Mouse (Mus musculus): ENCODE results near the gene Scd4. TPM values are rescaled to one million over a fixed set of nuclear protein-coding genes. Genes with fewer than 3 reads are reported as not detected.
"Not testable (repeated sequence)": the region's sequence is repeated elsewhere in the genome, so short reads cannot be mapped to it uniquely, and the experiment has no call there.

Scd4 gene
- polyA plus RNA-seq, 1 experiment from 2014 or later = 0.08 TPM

- no peak for ATAC-seq (replicated peaks)
- Histone ChIP-seq H3K27me3 (replicated peaks) (no peaks in the 10 kb centered on the region), H3K4me1 (peaks cover 29% of the 10 kb centered on the region), H3K27ac (no peak overlapping the region), H3K4me2 (no peak overlapping the region), H3K9ac (no peak overlapping the region), H3K9me3 (no peaks in the 10 kb centered on the region), H3K36me3 (replicated peaks) (peaks cover 9% of the 10 kb centered on the region; the same call in 1 of the 2 replicates), H3K4me3 (no peak overlapping the region)
- WGBS = 58% methylated on average over 8 of the region's 8 CpGs
These were observed 21.4 kb upstream of the Scd4 start for GRCm38 (mm10) chr19:44311306-44312006.

DNA sequence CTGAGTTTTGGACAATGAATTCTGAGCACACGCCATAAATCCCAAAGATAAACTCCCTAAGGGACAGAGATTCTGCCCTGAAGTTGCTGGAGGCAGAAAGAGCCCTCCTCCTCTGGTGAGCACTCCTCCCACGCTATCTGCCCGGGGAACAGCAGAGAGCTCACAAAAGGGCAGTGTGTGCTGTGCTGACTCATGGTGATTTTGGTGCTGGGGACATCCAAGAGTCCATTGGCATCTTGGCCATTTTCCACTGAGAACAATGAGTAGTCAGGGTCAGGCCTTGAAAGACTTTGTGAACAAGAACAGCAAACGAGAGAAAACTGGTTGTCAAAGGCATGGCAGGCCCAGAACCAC is 20.9 kb upstream of the Scd4 start:
- WGBS = 14% methylated on average over 4 of the region's 4 CpGs
- Histone ChIP-seq H3K4me1 (peaks cover 26% of the 10 kb centered on the region), H3K9ac (no peak overlapping the region), H3K9me3 (no peaks in the 10 kb centered on the region), H3K4me3 (no peak overlapping the region), H3K27me3 (replicated peaks) (no peaks in the 10 kb centered on the region), H3K27ac (no peak overlapping the region), H3K36me3 (replicated peaks) (peaks cover 5% of the 10 kb centered on the region; the same call in 1 of the 2 replicates), H3K4me2 (no peak overlapping the region)
- no peak for ATAC-seq (replicated peaks)

DNA sequence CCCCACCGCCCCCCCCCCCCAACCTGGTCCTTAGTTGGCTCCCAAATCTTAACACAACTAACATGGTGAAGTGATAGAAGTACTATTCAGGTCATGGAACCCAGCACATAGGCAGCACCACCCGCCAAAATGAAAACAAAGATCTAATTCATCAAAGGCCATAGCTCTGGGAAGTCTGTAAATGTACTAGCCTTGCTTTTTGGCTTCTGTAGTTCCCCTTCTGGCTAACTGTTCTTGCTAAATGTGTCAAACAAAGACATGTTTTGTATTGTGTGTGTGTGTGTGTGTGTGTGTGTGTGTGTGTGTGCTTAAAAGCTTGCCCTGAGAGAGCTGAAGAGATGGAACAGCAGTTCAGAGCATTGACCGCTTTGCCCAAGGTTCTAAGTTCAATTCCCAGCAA is 19.8 kb upstream of the Scd4 start:
- Histone ChIP-seq H3K27ac (no peak overlapping the region), H3K36me3 (replicated peaks) (peaks cover 3% of the 10 kb centered on the region; the same call in 1 of the 2 replicates), H3K4me2 (no peak overlapping the region), H3K27me3 (replicated peaks) (no peaks in the 10 kb centered on the region), H3K9ac (no peak overlapping the region), H3K4me1 (peaks cover 22% of the 10 kb centered on the region), H3K4me3 (no peak overlapping the region), H3K9me3 (no peaks in the 10 kb centered on the region)
- 69% methylated on average over 3 of the region's 3 CpGs for WGBS
- no peak for ATAC-seq (replicated peaks)

- no peaks in the 10 kb centered on the region for H3K27me3 ChIP-seq (replicated peaks)
- H3K4me3 ChIP-seq = peak overlapping the region; percentile 54
- peak overlapping the region; percentile 94 for H3K4me2 ChIP-seq
- H3K9ac ChIP-seq = peak overlapping the region; percentile 64
- H3K27ac ChIP-seq = peak overlapping the region; percentile 63
- H3K9me3 ChIP-seq = no peaks in the 10 kb centered on the region
- 3% methylated on average over 18 of the region's 18 CpGs for WGBS
- H3K4me1 ChIP-seq = peaks cover 22% of the 10 kb centered on the region
- peak; percentile 95 for ATAC-seq (replicated peaks)
- H3K36me3 ChIP-seq (replicated peaks) = no peaks in the 10 kb centered on the region
These were observed 18.5 kb upstream of the Scd4 start for GRCm38 (mm10) chr19:44314327-44314759.

DNA sequence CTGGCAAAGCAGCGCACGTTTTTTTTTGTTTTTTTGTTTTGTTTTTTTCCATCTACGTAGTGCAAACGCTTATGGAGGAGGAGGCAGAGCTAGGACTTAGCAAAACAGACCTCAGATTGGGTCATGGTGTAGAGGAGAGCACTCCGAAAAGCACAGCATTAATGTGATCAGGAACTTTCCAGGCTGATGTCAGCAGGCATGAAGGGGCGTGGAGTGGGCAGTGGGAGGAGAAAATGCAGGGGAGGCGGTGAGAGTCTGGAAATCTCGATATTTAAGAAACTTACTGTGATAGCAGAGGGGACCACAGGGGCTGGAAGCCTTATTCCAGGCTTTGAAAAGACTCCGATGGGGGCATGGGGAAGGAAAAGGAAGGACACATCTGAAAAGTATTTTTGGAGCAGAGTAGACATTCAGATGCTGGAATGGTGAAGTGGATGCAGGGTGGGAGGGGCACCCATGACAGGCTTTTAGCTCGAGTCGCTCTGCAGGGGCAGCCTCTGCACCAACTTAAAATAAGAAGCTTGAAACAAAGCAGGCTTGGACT is 17.9 kb upstream of the Scd4 start:
- under 1% methylated on average over 11 of the region's 11 CpGs for WGBS
- peak; percentile 86 for ATAC-seq (replicated peaks)
- Histone ChIP-seq H3K27ac (peak overlapping the region; percentile 63), H3K4me2 (peak overlapping the region; percentile 94), H3K36me3 (replicated peaks) (no peaks in the 10 kb centered on the region), H3K9me3 (no peaks in the 10 kb centered on the region), H3K4me1 (peaks cover 22% of the 10 kb centered on the region), H3K27me3 (replicated peaks) (no peaks in the 10 kb centered on the region), H3K4me3 (peak overlapping the region; percentile 54), H3K9ac (peak overlapping the region; percentile 64)

DNA sequence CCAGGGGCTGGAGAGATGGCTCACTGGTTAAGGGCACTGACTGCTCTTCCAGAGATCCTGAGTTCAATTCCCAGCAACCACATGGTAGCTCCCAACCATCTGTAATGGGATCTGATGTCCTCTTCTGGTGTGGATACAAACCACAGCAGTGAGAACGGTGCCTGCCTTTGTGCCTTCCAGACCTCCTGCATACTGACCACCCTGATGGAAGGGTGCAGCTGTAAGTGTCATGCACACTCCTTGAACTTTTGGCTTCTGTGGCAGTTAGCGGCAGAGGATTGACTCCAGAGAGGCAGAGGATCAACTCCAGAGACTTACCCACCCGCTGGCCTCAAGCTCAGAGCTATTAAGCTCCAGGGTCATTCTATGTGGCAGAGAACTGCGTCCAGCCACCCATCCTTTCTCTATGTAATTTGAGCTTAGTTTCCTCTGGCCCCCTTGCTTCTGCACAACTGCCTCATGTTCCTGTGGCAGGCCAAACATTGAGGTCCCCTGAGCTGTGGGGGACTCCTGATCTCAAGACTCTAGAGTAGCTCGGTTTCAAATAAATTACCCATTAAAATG is 16.1 kb upstream of the Scd4 start:
- no peak overlapping the region for H3K27ac ChIP-seq
- H3K4me1 ChIP-seq = peaks cover 10% of the 10 kb centered on the region
- no peak for ATAC-seq (replicated peaks)
- no peak overlapping the region for H3K4me2 ChIP-seq
- no peak overlapping the region for H3K9ac ChIP-seq
- no peaks in the 10 kb centered on the region for H3K9me3 ChIP-seq
- H3K27me3 ChIP-seq (replicated peaks) = no peaks in the 10 kb centered on the region
- no peaks in the 10 kb centered on the region for H3K36me3 ChIP-seq (replicated peaks)
- H3K4me3 ChIP-seq = no peak overlapping the region
- WGBS = 65% methylated on average over 5 of the region's 5 CpGs

DNA sequence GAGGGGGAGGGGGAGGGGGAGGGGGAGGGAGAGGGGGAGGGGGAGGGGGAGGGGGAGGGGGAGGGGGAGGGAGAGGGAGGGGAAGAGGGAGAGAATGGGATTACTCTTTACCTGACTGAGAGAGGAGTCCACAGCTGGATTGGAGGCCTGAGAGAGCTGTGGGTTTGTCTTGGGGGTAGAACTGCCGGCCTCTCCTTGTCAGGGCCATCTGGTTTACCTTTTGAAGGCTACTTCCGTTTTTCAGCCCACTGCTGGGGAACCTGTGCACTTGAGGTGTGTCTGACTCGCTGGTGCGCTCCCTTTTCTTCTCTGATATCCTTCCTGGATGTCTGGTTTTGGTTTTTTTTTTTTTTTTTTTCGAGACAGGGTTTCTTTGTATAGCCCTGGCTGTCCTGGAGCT is 15.5 kb upstream of the Scd4 start:
- WGBS = 81% methylated on average over 5 of the region's 5 CpGs
- Histone ChIP-seq H3K4me3 (no peak overlapping the region), H3K36me3 (replicated peaks) (no peaks in the 10 kb centered on the region), H3K27me3 (replicated peaks) (no peaks in the 10 kb centered on the region), H3K9ac (no peak overlapping the region), H3K4me2 (no peak overlapping the region), H3K27ac (no peak overlapping the region), H3K9me3 (no peaks in the 10 kb centered on the region), H3K4me1 (peaks cover 9% of the 10 kb centered on the region)
- ATAC-seq (replicated peaks) = no peak

- Histone ChIP-seq H3K9me3 (no peaks in the 10 kb centered on the region), H3K27ac (no peak overlapping the region)
- ATAC-seq (replicated peaks) = no peak
These were observed 14.3 kb upstream of the Scd4 start for GRCm38 (mm10) chr19:44318545-44318944.

GRCm38 (mm10) chr19:44320316-44320715 is 12.6 kb upstream of the Scd4 start:
- no peak overlapping the region for H3K4me3 ChIP-seq
- WGBS = 87% methylated on average over 3 of the region's 3 CpGs
- no peak overlapping the region for H3K9ac ChIP-seq
- H3K9me3 ChIP-seq = no peaks in the 10 kb centered on the region
- ATAC-seq (replicated peaks) = no peak
- H3K27ac ChIP-seq = no peak overlapping the region
- H3K36me3 ChIP-seq (replicated peaks) = no peaks in the 10 kb centered on the region
- no peaks in the 10 kb centered on the region; the same call in 1 of the 2 replicates for H3K4me1 ChIP-seq
- no peaks in the 10 kb centered on the region for H3K27me3 ChIP-seq (replicated peaks)
- no peak overlapping the region for H3K4me2 ChIP-seq

More at GRCm38 (mm10) chr19:44318545-44318944, 14.3 kb upstream of the Scd4 start:
- Histone ChIP-seq H3K36me3 (replicated peaks) (no peaks in the 10 kb centered on the region), H3K4me1 (peaks cover 9% of the 10 kb centered on the region), H3K4me3 (no peak overlapping the region), H3K27me3 (replicated peaks) (no peaks in the 10 kb centered on the region), H3K9ac (no peak overlapping the region), H3K4me2 (no peak overlapping the region)

- no peaks in the 10 kb centered on the region for H3K9me3 ChIP-seq
- no peak overlapping the region for H3K4me2 ChIP-seq
- H3K36me3 ChIP-seq (replicated peaks) = no peaks in the 10 kb centered on the region
- no peak overlapping the region for H3K9ac ChIP-seq
- 85% methylated on average over 4 of the region's 4 CpGs for WGBS
- H3K27ac ChIP-seq = no peak overlapping the region
- no peaks in the 10 kb centered on the region for H3K4me1 ChIP-seq
- H3K4me3 ChIP-seq = no peak overlapping the region
- ATAC-seq (replicated peaks) = no peak
- H3K27me3 ChIP-seq (replicated peaks) = no peaks in the 10 kb centered on the region
These were observed 11.7 kb upstream of the Scd4 start for GRCm38 (mm10) chr19:44321201-44321600.

GRCm38 (mm10) chr19:44321631-44322030 is 11.3 kb upstream of the Scd4 start:
- H3K27me3 ChIP-seq (replicated peaks) = no peaks in the 10 kb centered on the region
- no peak for ATAC-seq (replicated peaks)

GRCm38 (mm10) chr19:44329566-44329965 is 3.3 kb upstream of the Scd4 start:
- Histone ChIP-seq H3K4me1 (no peaks in the 10 kb centered on the region), H3K9ac (no peak overlapping the region), H3K9me3 (no peaks in the 10 kb centered on the region), H3K27ac (no peak overlapping the region), H3K27me3 (replicated peaks) (no peaks in the 10 kb centered on the region), H3K4me3 (no peak overlapping the region), H3K4me2 (no peak overlapping the region), H3K36me3 (replicated peaks) (no peaks in the 10 kb centered on the region)
- no peak for ATAC-seq (replicated peaks)
- 90% methylated on average over 2 of the region's 2 CpGs for WGBS

More at GRCm38 (mm10) chr19:44321631-44322030, 11.3 kb upstream of the Scd4 start:
- Histone ChIP-seq H3K9me3 (no peaks in the 10 kb centered on the region), H3K4me3 (no peak overlapping the region), H3K4me1 (no peaks in the 10 kb centered on the region), H3K36me3 (replicated peaks) (no peaks in the 10 kb centered on the region), H3K9ac (no peak overlapping the region), H3K4me2 (no peak overlapping the region), H3K27ac (no peak overlapping the region)
- WGBS = 78% methylated on average over 2 of the region's 2 CpGs

DNA sequence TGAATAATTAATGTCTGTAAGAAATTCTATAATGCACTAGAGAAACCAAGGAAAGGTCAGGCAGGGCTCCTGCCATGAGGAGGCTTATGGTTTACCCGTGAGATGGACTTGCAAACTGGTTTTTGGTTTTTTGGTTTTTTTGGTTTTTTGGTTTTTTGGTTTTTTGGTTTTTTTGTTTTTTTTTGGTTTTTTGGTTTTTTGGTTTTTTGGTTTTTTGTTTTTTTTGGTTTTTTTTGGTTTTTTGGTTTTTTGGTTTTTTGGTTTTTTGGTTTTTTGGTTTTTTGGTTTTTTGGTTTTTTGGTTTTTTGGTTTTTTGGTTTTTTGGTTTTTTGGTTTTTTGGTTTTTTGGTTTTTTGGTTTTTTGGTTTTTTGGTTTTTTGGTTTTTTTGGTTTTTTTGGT is 1.8 kb upstream of the Scd4 start:
- ATAC-seq (replicated peaks); H3K4me3 ChIP-seq; H3K27ac ChIP-seq; H3K9me3 ChIP-seq; H3K27me3 ChIP-seq (replicated peaks); H3K4me2 ChIP-seq; H3K9ac ChIP-seq; H3K4me1 ChIP-seq; H3K36me3 ChIP-seq (replicated peaks): not testable (repeated sequence)
- WGBS = 96% methylated on average over 1 of the region's 1 CpGs

Measured in midbrain, embryonic 15.5 days (tissue).